Mouse (Mus musculus): ENCODE data around the gene P2rx6.

P2rx6 gene

DNA sequence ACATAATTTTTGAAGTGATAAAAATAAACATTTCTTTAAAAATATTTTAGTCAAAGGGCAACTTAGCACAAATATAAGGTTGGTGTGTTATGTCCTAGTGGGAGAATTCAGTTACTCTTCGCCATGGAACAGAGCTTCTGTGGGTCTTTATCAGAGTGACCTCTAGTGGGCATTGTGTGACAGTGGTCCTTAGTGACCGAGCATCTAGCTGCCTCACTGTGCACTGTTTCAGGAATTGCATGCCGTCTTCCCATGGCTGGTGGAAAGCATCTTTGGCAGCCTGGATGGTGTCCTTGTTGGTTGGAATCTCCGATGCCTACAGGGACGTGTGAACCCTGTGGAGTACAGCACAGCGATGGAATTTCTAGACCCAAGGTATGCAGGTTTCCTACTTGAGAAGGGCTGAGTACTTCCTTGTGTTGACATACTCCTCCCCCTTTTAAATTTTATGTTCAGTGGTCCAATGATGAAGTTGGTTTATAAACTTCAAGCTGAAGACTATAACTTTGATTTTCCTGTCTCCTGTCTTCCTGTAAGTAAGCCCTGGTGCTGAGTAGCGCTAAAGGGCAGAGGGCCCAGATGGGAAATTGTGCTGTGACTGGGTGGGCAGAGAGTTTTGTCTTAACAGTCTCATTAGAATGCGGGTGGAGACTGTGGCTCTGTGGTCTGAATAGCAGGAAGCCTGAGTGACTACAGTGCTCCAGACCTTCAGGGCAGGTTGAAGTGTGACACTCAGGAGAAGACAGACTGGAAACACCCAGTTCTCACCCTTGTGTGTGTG, 64.0 kb downstream of the P2rx6 start:
- TF ChIP-seq NANOG (IDR thresholded peaks at IDR 0.05; ENCODE audit: borderline replicate concordance, low read length) (no peak), CTCF (conservative IDR thresholded peaks at IDR 0.05; ENCODE audit: low read length) (peak; percentile 44)
- Histone ChIP-seq H3K9me3 (ENCODE audit: low read length) (no peaks in the 10 kb centered on the region), H3K4me1 (replicated peaks; ENCODE audit: low read depth, low read length) (peaks cover 45% of the 10 kb centered on the region), H3K36me3 (ENCODE audit: insufficient read depth, low read length) (peaks cover 96% of the 10 kb centered on the region), H3K4me3 (replicated peaks; ENCODE audit: low read length) (no peak overlapping the region), H3K27me3 (ENCODE audit: insufficient read depth, low read length) (no peaks in the 10 kb centered on the region)

DNA sequence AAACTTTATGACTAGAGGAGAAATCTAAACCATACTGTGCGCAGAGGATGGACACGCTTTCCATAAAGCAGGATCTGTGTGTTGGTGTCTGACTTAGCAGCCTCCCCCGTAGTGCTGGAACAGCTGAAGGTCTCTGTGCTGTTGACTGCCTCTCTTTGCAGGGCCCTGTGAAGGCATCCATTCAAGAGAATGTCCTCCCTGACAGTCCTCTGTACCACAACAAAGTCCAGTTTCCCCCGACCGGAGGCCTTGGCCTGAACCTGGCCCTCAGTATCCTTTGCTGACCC, 64.5 kb downstream of the P2rx6 start:
- no peak overlapping the region for H3K4me3 ChIP-seq (replicated peaks; ENCODE audit: low read length)
- H3K27me3 ChIP-seq (ENCODE audit: insufficient read depth, low read length), result no peaks in the 10 kb centered on the region
- peaks cover 40% of the 10 kb centered on the region for H3K4me1 ChIP-seq (replicated peaks; ENCODE audit: low read depth, low read length)
- H3K9me3 ChIP-seq (ENCODE audit: low read length), result no peaks in the 10 kb centered on the region
- TF ChIP-seq POU5F1 (IDR thresholded peaks at IDR 0.05; ENCODE audit: borderline replicate concordance, low read length), result no peak
- no peak for TF ChIP-seq NANOG (IDR thresholded peaks at IDR 0.05; ENCODE audit: borderline replicate concordance, low read length)
- no peak for TF ChIP-seq CTCF (conservative IDR thresholded peaks at IDR 0.05; ENCODE audit: low read length)
- H3K36me3 ChIP-seq (ENCODE audit: insufficient read depth, low read length), result peaks cover 97% of the 10 kb centered on the region

All from E14TG2a.4 (cell line).